9 mouse cellular contexts compared by ENCODE assay signal in genomic region chr14:40917632-40918031, GRCm38 (mm10). TPM values are rescaled to one million over a fixed set of nuclear protein-coding genes. Genes with fewer than 3 reads are reported as not detected.
DNase-seq lines count a peak whose midpoint lies in the region; ATAC-seq and TF ChIP-seq lines count a peak whose summit lies in the region.
"Had no signal": no experiment of that assay in that cellular context is flagged by ENCODE, and none has a peak within 500 bp of the region (broad histone marks: within the 10 kb centered on the region; RNA-seq: fewer than 3 reads in every experiment).

No protein-coding gene starts in this region.

- H3K27ac ChIP-seq in liver, embryonic 15.5 days (replicated peaks): no peak overlapping the region
- H3K27ac ChIP-seq in neural tube, embryonic 12.5 days: no peak overlapping the region
- H3K27ac ChIP-seq in testis, adult 2 months (ENCODE audit: control insufficient read depth, insufficient read depth, low read depth, low read length): no peak overlapping the region

- no peak overlapping the region for H3K4me3 ChIP-seq in liver, embryonic 15.5 days (replicated peaks)
- no peak overlapping the region for H3K4me3 ChIP-seq in neural tube, embryonic 12.5 days
- no peak overlapping the region for H3K4me3 ChIP-seq in testis, adult 2 months (ENCODE audit: control insufficient read depth, low read depth, low read length)
- H3K4me3 ChIP-seq: erythroblast, embryonic 14.5 days had no signal

- no peaks in the 10 kb centered on the region for H3K27me3 ChIP-seq in liver, embryonic 15.5 days
- H3K27me3 ChIP-seq in neural tube, embryonic 12.5 days (replicated peaks): no peaks in the 10 kb centered on the region
- H3K27me3 ChIP-seq in testis, adult 2 months (ENCODE audit: control insufficient read depth, insufficient read depth, low read length): no peaks in the 10 kb centered on the region

- H3K4me2 ChIP-seq in liver, embryonic 15.5 days: no peak overlapping the region
- no peak overlapping the region for H3K4me2 ChIP-seq in neural tube, embryonic 12.5 days (replicated peaks)

- no peaks in the 10 kb centered on the region for H3K9me3 ChIP-seq in liver, embryonic 15.5 days (replicated peaks)
- no peaks in the 10 kb centered on the region for H3K9me3 ChIP-seq in neural tube, embryonic 12.5 days

- TF ChIP-seq CTCF in testis, adult 2 months (IDR thresholded peaks at IDR 0.05; ENCODE audit: control insufficient read depth, insufficient read depth, insufficient replicate concordance, low read depth, low read length): peak; percentile 98; the same call in 1 of the 2 replicates

- H3K9ac ChIP-seq in liver, embryonic 15.5 days: no peak overlapping the region
- no peak overlapping the region for H3K9ac ChIP-seq in neural tube, embryonic 12.5 days

- intact Hi-C loops in heart, postnatal 10 days (cut with DNase I): loop anchor here (1.0 kb wide), 2 partner anchors 58 to 116 kb away; no protein-coding TSS in a partner anchor

- H3K36me3 ChIP-seq in liver, embryonic 15.5 days (replicated peaks): peaks cover 43% of the 10 kb centered on the region
- H3K36me3 ChIP-seq in neural tube, embryonic 12.5 days: peaks cover 32% of the 10 kb centered on the region
- no peaks in the 10 kb centered on the region for H3K36me3 ChIP-seq in testis, adult 2 months (ENCODE audit: control insufficient read depth, insufficient read depth, low read length)

- 0% methylated on average over 1 of the region's 1 CpGs for WGBS in liver, embryonic 15.5 days (ENCODE audit: insufficient replicate concordance)
- WGBS in neural tube, embryonic 12.5 days: 3% methylated on average over 1 of the region's 1 CpGs

- peak; percentile 92 for DNase-seq in CD4-positive, CD25-positive, alpha-beta regulatory T cell, adult 2 months (ENCODE audit: low read depth, low spot score)
- DNase-seq in brain, adult 2 months (ENCODE audit: low read depth, low spot score): peak; percentile 89
- peak; percentile 93 to 97 for DNase-seq in heart, postnatal 10 days
- peak; percentile 93 to 97 for DNase-seq in kidney, postnatal 36 days

- TF ChIP-seq POLR2A in testis, adult 2 months (IDR thresholded peaks at IDR 0.05; ENCODE audit: control insufficient read depth, low read depth, low read length): no peak

- H3K4me1 ChIP-seq in liver, embryonic 15.5 days (replicated peaks): peaks cover 43% of the 10 kb centered on the region
- H3K4me1 ChIP-seq in neural tube, embryonic 12.5 days: 0 out of 2 replicates have a peak, but pooled peaks cover 6% of the 10 kb centered on the region
- H3K4me1 ChIP-seq in testis, adult 2 months (ENCODE audit: control insufficient read depth, insufficient read depth, low read length): no peaks in the 10 kb centered on the region

- peak; percentile 73; the same call in 1 of the 2 replicates for ATAC-seq in erythroblast, adult 5-6 weeks (replicated peaks; ENCODE audit: low FRiP score, poor library complexity, severe bottlenecking)
- peak; percentile 32; the same call in 1 of the 2 replicates for ATAC-seq in liver, embryonic 15.5 days (ENCODE audit: insufficient read depth)
- ATAC-seq in neural tube, embryonic 12.5 days (ENCODE audit: low FRiP score, low read depth): peak; percentile 54

RNA-seq across cellular contexts. Expression of gene Sh2d4b, which starts 24.6 kb away (rescaled TPM):
- total RNA-seq in erythroblast, adult 5-6 weeks (2015; ENCODE audit: low replicate concordance): not detected in 2 replicates
- total RNA-seq in erythroblast, adult 5-6 weeks (2017; ENCODE audit: low replicate concordance): 0.56 TPM in 1 of 2 replicates, not detected in the other
- 1 to 10 TPM in 1 of 2 experiments, under 1 TPM in 1; 0.57 to 1.2 TPM for total RNA-seq in heart, postnatal 10 days (2021)
- polyA plus RNA-seq in liver, embryonic 15.5 days (2015; fragmentation: Nextera tagmentation; extraction: Ambion mirVana): 0.03 and 0.10 TPM in 2 replicates
- polyA plus RNA-seq in neural tube, embryonic 12.5 days (2016; fragmentation: Nextera tagmentation; extraction: Ambion mirVana): 1.5 and 1.7 TPM in 2 replicates
- 0.81 and 1.1 TPM in 2 replicates for polyA plus RNA-seq in testis, adult 2 months (2012; rRNA removed)

RNA-seq across cellular contexts. Expression of gene Tspan14, which starts 49.0 kb away (rescaled TPM):
- 4.0 and 7.3 TPM in 2 replicates for total RNA-seq in erythroblast, adult 5-6 weeks (2015; ENCODE audit: low replicate concordance)
- 8.2 and 9.4 TPM in 2 replicates for total RNA-seq in erythroblast, adult 5-6 weeks (2017; ENCODE audit: low replicate concordance)
- 10 to 100 TPM; 28.1 to 30.4 TPM for total RNA-seq in heart, postnatal 10 days (2021)
- 28.8 and 34.6 TPM in 2 replicates for polyA plus RNA-seq in liver, embryonic 15.5 days (2015; fragmentation: Nextera tagmentation; extraction: Ambion mirVana)
- polyA plus RNA-seq in neural tube, embryonic 12.5 days (2016; fragmentation: Nextera tagmentation; extraction: Ambion mirVana): 99.6 and 99.7 TPM in 2 replicates
- 7.2 and 7.8 TPM in 2 replicates for polyA plus RNA-seq in testis, adult 2 months (2012; rRNA removed)
